Mouse (Mus musculus) bone marrow macrophage, adult 2 months (primary cell): ENCODE measurements around the gene Dok3.

Experiments used
- CTCF ChIP-seq: IDR thresholded peaks from 2 replicates; pipeline ENCODE4 v1.5.1; 2012; ENCODE audit warnings: low read depth, mild to moderate bottlenecking, low read length, moderate library complexity
- POLR2A ChIP-seq: IDR thresholded peaks from 2 replicates; pipeline ENCODE4 v1.6.1; 2012; ENCODE audit warnings: mild to moderate bottlenecking, low read depth, low read length, borderline replicate concordance

GRCm38 (mm10) chr13:55513828-55514227, 15.3 kb downstream of the Dok3 start:
- no peak for TF ChIP-seq CTCF
- no peak for TF ChIP-seq POLR2A
